Mouse (Mus musculus) adipocyte (in vitro differentiated cells): ENCODE measurements around the gene Osmr.

Source experiments
- DNase-seq: peaks from one replicate; pipeline ENCODE4 v3.0.0-alpha.2; 2016; ENCODE audit warnings: low spot score

Osmr gene

DNA sequence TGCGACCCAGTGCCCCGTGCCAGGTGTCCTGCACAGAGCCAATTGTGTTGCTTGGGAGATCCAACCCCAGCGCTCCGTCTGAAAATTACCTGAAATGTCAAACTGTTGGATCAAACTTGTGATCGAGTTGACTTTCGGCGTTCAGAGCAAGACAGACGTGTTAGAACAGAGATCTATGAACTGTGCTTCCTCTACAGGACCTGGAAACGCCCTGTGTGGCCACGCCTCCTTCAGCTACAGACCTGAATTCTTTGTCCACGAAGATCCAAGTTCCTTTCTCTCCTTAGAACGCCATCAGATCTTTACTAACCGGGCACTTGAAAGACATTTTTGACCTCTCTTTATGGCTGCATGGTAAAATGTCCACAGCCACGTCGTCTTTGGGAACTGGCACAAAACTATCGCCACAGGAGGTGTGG, at the start of gene Osmr:
Gene Osmr (minus strand): TSS at position 369 of the 419 bp plus-strand sequence.
- DNase-seq: no peak

DNA sequence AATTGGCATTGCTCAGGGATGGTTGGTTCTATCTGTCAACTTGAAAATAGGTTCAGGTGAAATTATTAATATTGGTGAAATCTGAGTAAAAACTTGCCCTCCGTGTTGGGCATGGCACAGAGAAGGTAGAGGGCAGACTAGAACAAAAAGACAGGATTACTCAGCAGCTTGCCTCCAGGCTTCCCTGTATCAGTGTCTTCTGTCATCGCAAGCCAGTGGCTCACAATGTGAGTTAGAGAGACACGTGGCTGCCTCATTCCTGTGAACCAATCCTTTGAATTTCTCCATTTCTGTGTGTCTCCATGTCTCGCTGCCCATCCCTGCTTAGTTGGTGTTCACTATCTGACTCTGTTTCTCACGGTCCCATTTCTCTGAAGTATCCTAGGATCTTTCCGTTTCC, 44.6 kb upstream of the Osmr start:
- DNase-seq: no peak

DNA sequence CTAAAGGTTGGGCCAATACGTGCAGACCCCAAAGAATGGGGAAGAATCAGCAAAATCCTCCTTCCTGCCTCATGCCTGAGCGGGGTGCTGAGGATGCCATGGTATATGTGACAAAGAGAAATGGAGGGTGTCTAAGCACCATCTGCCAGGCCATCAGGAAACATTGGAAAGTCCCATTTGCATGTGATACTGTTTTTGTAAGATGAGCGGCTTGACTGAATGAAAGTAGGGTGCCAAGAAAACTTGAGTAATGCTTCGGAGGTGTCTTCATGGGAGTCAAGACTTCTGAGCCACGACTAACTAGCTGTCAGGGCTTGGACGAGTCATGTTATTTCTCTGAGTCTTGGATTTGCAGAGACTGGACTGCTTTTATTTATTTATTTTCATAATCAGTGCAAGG, 39.4 kb upstream of the Osmr start:
- DNase-seq: peak; percentile 21

DNA sequence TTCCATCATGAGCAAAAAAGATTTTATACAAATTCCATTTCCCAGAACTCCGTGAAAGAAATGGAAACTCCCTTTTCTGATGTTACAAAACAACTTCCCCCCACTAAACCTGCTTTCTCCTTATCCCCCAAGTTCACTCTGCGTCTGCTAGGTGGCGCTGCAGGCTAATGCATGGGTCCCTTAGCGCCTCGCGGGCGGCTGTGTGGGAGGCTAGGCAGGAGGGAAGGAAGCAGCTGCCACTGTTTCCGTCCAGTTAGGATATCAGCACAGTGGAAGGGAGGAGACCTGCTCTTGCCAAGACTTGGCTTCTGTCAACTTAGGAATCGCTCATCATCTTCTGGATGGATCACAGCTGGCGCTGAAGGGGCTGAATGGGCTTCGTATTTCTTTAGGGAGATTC, 34.9 kb upstream of the Osmr start:
- peak; percentile 92 for DNase-seq

DNA sequence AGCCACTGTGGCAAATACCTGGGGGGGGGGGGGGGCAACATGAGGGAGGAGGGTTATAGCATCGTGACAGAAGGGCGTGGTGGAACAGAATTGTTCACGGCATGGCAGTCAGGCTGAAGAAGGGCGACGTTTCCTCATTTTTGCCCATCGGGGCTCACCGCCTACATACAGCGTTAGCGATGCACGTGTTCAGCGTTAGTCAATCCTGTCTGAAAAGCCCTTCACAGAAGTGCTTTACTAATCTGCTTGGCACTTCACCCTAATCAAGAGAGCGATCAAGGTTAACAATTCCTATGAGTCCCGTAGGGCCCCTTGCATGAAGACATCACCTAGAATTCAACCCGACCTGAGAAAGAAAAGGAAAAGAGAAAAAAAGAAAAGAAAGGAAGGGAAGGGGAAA, 34.3 kb upstream of the Osmr start:
- no peak for DNase-seq

DNA sequence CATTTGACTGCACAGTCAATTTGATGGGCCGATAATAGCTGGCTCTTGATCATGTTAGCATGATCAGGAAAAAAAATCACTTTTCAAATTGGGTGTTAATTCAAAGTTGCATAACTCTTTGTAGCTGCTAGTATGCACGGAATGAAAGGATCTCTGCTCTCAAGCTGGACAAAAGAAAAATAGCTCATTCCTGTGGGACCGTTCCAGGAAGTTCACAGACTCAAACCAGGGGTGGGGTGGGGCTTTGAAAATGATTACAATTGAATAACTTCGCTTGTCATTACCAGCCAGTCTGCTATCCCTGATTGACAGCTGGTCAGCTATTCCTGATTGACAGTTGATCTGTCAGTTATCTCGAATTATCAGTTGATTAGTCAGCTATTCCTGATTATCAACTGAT, 33.8 kb upstream of the Osmr start:
- no peak for DNase-seq

DNA sequence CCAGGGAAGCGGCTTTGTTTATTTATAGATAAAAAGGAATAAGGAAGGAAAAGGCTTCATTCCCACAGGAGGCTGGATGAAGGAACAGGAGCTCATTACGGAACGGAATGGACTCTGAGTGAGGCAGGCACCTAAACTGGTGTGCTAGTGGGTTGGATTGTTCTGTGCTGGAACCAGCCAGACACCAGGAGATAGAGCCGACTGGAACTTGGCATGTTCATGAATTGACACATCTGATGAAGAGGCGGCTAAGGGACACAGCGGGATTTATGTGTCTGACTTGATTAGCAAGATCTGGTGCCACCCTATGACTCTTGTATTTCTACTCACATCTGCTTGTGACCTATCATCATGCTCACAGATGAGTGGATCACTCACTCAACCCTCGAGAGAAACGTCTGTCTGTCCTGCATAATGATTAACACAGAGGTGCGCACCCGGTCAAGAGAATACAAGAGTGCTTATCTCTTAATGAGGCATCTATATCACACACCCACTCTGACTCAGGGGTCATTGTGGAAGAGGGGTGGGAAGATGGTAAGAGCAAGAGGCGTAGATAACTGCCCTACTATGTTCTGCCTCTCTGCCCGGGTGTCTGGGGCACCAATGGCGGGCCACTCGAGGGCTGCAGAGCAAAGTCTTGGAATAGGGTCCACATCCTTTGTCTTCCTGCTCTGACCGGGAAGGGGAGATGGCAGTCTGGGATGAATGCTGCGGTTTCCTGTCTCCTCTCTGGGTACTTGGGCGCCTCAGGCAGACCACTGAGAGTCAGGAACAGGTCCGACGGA, 31.7 kb upstream of the Osmr start:
- no peak for DNase-seq

DNA sequence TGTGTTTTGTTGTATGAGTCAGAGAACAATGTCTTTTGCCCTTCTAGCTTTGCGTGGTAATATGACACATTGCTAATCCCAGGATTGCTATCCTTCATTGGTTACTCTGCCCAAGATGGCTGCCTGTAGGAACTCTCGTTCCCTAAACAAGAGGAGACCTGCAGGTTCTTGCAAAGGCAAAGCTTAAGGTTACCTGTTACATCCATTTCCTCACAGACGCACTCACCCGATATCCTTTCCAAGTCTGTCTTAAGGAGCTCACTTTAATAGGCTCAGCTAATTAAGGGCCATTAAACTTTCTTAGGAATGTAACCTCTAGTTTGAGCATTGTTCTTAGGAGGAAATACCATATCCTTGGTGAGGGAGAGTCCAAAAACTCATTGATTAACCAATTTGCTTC, 31.0 kb upstream of the Osmr start:
- no peak for DNase-seq

DNA sequence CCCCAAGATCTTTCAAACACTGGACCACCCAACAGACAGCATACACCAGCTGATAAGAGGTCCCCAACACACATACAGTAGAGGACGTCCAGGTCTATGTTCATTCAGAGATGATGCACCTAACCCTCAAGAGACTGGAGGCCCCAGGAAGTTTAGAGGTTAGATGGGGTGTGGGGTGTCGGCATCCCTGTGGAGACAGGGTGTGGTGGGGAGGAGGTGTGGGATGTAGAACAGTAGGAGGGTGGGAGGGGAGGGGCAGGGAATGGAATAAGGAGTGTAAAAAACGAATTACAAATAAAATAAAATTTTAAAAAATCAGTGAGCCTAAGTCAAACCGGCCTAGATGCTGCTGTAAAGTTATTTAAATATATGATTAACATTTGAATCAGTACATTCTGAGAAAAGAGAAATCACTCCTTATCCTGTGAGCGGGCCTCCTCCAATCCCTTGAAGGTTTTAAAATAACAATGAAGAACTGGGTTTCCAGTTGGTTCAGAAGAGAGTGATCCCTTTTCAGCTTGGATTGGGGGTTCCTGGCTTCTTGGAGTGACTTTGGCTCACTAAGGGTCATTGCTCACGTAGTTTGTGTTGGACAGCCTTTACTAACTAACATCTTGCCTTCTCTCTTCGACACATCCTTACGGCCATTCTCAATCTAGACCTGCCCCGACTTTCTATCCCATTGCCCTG, 28.7 kb upstream of the Osmr start:
- DNase-seq: no peak

DNA sequence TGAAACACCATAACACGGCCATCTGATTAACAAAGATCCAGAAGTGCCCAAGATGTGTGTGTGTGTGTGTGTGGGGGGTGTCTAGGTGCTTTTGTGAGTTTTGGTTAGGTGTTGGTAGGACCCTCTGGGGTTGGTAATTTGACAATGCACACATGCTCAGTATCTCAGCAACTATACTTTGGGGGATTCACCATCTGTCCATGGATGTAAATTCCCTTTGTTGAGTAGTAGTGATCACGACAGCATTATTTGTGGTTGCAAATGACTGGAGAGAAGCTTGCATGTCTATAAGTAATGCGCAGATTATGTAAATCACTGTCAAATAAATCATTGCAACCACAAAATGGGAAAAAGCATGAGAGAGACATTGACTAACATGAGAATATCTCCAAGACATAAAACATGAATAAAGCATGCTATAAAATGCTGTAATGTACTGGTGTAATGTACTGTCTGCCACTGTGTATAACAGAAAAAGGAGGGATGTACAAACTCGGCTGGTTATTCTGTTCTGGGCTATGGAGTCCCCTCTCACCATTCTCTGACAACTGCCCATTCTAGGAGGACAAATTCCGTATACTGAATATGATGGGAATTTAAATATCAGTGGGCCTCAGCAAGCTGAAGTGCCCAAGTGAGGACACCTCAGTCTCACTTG, 27.3 kb upstream of the Osmr start:
- no peak for DNase-seq

DNA sequence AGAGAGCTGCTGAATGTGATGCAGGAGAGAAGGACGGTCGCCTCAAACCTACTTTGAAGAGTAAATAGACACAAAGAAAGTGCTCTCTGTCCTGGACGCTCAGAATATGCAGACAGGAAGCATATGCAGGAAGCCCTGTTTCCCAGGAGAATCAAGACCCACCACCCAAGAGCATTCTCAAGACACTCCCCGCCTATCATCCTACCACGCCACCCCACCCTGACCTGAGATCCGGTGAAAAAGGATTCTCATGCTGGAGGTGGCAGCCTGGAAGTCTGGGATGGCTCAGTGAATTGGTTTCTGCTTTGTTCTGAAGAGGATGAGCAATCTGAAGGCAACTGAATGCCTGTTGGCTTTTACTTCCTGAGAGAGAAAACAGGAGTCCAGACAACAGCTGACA, 26.5 kb upstream of the Osmr start:
- no peak for DNase-seq

DNA sequence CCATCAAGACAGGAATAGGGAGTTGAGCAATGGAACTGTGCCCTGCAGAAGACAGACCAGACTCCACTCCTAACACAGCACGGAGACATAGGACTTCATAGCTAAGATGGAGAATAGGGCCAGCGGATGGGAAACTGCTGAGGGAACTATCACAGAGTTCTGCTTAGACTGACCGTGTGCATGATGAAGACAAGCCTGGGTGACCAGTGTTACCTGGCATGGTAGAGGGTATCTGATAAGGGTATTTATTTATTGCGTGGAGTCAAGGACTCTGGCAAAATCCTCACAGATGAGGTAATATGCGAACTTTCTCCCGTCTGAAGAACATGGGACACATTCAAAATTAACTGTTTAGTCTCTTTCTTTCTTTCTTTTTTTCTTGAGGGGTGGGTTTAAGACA, 9.5 kb upstream of the Osmr start:
- no peak for DNase-seq

DNA sequence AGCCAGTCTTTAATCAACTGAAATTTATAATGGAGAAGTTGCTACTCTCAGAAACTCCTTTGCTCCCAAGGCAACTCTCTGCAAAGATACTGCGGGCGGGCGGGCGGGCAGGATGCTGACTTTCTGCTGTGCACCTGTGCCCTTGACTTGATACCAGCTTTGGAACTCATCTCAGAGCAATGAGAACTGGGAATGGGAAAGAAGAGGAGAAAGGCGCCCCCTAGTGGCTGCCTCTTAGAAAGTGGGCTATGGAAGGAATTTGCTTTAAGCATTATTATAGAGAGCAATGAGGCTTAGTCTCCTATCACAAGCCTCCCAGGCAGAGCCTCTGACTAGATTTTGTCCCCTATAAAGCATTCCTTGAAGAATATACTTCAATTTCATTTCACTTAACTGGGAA, 9.0 kb upstream of the Osmr start:
- DNase-seq: peak; percentile 85

DNA sequence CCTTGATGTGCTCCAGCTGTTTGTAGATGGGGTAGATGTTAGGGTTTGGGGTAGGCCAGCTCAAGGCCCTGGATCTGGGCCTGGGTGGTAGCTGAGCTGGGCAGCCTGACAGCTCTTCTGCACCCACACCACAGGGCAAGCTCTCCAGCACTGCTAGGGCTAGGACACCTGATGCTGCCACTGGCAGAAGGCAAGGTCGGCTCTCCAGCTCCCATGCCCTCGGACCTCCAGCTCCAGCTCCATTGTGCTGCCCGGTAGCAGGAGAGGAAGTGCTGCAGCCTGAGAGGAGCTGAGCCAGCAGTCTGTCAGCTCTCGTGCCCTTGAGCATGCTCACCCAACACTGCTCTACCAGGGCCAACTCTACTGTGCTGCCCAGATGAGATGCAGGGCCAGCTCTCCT, 8.3 kb upstream of the Osmr start:
- DNase-seq: no peak

DNA sequence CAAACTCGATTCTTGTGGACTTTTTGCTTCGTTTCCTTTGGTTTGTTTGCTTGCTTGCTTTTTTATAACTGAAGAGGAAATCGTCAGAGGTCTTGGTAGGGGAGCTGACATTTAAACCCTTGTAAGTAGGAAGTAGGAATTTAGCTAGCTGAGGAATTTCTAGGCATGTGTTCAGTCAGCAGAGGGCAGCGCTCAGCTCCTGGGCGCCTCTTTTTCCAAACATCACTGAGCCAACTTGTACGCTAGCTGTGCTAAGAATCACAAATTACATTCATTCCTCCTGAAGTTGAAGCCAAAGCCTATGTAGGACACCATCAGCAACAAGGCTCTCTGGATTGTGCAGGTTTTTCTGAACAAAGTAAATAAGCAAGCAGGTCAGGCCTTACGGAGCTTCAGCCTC, 7.4 kb upstream of the Osmr start:
- DNase-seq: peak; percentile 65

DNA sequence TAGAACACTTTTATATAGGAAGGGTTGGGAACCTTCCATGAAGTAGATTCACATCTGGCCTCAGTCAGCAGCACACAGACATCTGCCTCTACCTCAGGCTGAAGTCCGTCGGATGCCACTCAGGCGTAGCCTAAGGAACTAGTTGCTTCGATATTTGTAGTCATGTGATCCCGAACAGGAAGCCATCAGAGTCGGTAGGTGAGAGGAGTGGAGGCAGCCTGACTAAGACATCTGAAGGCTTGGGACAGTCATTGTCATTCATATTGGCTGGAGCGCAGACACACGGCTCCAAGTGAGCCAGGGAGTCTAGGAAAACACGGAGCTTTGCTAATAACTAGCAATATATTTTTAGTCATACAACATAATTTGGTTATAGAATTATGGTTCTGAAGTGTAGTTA, 6.4 kb upstream of the Osmr start:
- DNase-seq: no peak

DNA sequence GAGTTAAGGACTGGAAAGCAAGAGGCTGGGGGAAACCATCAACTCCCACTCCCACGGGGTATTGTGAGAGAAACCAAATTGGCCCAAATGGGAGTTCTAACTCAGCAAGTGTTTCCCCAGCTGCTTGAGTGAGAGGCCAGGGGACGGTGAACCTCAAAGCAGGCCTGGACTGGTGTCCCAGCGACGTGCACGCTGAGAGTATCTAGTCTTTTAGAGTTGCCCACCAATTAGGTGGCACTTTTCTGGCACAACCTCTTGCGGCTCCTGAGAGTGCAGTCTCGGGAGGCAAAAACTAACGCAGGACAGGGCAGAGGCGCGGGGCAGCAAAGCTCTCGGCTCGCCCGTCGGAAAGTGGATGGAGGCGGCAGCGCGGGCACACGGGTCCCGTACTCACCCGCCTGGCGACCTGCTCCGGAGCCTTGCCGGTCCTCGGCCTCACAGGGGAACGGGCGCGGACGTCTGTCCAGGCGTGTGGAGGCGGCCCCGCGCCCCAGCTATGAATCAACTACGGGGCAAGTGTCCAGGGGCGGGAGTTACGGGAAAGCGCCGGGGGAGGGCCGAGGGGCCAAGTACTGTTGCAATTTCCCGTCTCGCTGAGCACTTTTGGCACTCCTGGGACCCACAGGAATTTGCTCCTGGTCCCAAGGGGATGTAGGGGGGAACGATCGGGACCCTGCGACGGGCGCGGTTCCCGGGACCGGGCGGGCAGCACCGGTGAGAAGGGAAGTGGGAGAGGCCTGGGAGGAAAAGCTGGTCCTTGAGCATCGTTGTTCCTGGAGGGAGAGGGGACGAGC, 765 bp downstream of the Osmr start:
- peak; percentile 86 for DNase-seq

DNA sequence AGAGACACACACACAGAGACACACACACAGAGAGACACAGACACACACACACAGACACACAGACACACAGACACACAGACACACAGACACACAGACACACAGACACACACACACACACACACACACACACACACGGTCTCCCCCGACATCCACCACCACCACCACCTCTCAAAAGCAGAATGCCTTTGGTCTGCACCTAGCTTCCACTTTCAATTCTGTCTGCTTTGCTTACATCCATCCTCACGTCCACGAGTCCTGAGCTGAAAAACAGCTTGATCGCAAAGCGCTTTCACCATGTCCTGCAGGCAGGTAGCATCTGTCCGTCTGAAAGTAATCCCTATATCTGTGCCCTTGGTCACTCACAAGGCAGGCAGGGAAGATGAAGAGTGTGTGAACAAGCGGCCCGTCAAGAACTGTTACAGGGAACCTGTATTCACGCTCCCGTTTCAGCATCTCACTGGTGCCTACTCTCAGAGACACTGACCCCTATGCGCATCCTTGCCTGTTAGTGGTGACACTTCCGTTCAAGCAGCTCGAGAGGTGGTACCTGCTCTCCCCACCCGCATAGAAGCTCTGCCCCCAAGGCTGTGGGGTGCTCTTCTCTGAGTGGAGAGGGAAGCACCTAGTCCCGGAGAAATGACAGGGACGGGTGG, 1.5 kb downstream of the Osmr start:
- peak; percentile 46 for DNase-seq

DNA sequence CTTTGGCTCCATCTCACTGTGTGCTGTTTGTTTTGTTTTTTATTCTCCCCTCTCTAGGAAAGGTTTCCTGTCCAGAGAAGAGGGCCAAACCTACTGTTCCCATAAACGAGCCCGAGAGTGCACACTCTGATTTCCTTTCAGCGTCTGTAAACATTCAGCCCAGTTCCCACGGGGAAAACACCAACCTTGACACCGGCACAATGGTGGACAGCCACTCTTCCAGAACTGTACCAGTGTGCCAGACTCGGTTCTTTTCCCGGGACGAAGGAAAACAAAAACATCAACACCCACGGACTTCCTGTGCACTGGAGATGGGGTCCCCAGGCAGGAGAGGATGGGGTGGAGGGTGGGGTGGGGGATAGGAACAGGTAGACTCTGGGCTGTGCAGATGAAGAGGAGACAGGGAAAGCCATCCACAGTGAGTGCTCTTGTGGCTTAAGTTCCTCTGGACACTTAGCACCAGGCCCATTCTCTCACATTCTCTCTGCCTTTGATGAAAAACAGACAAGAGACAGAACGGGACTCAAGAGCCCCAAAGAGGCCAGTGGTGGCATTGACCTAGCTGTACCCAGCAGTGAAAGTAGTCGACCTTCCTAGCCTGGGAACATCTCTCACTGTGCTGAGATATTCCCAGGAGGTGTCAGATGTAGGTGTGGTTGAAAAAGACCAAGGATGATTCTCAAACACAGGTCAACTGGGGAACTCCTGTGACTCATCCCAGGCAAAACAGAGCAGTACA, 3.0 kb downstream of the Osmr start:
- DNase-seq: peak; percentile 30

DNA sequence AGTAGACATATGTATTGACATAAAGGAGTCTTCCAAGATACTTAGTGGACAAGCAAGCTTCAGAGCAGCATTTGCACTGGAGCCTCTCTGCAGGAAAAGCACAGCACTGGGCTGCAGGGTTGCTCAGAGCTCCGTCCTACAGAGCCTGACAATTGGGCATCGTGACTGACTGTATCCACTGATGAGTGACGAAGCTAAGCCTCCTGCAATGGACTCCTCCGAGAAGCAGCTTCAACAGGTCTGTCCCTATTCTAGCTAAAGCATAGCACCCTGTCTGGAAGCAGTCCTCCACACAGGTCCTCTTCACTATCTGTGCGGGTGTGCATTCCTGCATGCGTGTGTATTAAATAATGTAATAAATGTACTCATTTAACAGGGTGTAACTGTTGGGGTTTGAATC, 7.9 kb downstream of the Osmr start:
- DNase-seq: no peak

DNA sequence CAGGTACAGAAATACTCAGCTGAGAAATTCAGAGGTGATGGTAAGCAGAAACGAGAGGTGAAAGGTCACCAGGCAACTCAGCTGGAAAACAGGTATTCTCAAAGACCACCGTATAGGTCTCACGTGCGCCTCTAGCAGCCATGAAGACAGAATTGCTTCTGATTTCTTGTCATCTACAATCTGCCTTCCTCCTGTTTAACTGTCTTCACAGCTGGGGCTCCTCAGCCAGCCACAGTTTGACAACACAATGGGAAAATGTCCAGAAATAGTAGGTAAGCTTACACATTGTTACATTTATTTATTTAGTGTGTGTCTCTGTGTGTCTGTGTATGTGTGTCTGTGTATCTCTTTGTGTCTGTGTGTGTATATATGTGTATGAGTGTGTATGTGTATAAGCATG, 12.6 kb downstream of the Osmr start:
- DNase-seq: no peak
